Mouse (Mus musculus) G1E-ER4 (cell line): ENCODE data around the gene Ldah. TPM values are rescaled to one million over a fixed set of nuclear protein-coding genes. Genes with fewer than 3 reads are reported as not detected.

Source experiments
- GATA1 ChIP-seq: IDR thresholded peaks from one replicate; pipeline ENCODE4 v1.8.0; 2012; ENCODE audit warnings: low read length, inconsistent platforms
- polyA plus RNA-seq: library from polyadenylated mRNA; stranded (reverse); fragments of >175 nt; gene quantifications from 2 replicates; pipeline ENCODE4 v1.2.3, GENCODE M21; 2012

The Ldah gene
- polyA plus RNA-seq, 1 experiment = not detected

DNA sequence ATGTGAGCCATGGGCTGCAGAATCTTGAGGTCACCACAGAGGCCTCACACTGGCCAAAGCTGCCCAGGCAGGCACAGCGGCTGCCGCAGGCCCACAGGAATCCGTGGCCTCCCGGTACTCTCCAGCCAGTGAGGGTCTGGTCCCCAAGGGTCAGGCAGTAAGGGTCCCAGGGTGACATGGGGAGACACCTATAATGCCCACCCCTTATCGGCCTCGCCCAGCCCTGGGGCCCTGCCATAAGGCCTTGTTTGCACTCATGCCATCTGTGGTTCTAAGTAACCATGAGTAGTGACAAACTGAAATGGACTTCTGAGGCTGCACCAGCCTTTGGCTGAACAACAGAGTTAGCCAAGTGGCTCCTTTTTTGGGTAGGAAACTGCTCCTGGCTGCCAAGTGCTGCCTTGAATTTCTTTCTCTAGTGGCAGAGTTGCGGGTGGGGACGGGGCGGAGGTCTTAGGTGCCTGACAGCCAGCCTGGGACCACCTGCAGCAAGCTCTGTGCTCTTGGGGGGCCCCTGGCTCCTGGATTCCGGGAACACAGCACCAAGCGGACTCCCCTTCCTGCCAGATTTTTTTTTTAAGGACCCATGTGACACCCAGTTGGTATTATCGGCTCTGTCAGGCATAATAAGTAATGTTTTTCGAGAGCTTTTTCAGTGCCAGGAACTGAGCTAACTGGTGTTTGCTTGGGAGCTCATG is 117.5 kb downstream of the Ldah start:
- TF ChIP-seq GATA1 = no peak

- no peak for TF ChIP-seq GATA1
Measured at GRCm38 (mm10) chr12:8325943-8326522, 118.1 kb downstream of the Ldah start.

DNA sequence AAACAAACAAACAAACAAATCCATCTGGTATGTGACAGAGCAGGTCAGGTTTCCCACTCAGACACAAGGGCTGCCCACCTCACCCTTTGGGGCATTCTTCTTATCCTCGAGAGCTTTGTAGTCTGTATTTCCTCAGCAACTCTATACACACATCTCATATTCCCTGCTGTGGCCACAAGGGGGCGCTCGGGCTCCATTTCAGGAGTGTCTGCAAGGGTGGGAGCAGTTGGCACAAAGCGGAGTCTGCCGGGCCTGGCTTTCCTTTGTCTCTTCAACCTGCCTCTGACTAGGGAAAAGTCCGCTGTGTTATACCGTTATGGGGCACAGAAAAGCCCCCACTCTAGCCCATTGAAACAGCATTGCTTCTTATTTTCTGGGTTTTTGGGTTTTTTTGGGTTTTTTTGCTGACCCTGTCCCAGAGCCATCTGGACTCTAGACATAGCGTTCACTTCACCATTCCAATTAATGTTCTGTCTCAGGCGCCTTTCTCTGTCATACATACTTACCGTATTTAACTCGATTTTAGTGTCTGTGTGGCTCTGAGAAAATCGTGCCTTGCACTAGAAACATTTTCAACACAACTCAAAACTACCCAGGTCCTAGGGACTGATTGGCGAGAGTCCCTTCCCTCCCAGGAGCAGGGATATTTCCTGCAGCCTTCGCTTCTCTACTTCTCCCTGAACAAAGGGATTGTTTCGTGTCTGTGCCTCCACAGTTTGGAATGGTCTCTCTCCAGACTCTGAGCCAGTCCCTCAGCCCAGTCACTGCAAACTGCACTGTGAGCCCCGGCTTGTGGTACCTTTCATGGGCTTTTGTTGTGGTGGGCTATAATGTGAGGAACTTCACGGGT is 119.1 kb downstream of the Ldah start:
- no peak for TF ChIP-seq GATA1

DNA sequence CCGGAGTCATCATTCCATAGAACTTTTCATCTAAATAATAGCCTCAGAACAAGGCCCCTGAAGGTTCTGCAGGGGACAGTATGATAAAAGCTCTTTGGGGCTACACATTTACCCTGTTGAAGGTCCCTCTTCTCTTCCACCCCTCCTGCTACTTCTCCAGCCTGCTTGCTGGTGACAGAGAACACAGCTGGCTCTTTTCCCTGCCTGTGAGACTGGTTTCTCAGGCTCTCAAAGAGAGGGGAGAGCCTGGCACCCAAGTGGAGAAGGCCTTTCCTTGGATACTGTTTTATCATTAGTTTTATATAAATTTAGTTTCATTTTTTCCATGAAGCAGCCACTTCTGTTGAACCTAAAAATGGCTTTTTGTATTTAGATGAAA is 119.8 kb downstream of the Ldah start:
- TF ChIP-seq GATA1 = no peak

DNA sequence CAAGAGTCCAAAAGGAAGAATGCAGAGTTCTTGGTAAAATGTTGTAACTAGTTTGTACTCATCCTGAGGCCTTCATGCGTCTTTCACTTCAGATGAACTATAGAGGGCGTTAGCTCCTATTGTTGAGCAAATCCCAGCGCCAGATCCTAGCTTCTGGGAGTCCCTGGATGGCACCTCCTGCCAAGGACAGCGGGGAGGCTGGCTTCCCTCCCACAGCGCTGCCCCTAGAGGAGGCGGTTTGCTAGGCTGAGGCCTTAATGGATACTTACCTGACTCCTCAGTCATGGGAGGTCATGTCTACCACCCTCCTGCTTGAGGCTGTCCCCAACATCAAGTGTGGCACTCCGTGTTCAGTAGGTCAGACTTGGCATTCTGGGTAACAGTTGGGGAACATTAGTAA is 121.3 kb downstream of the Ldah start:
- TF ChIP-seq GATA1 = no peak

- TF ChIP-seq GATA1 = no peak
Measured at GRCm38 (mm10) chr12:8331489-8332173, 123.7 kb downstream of the Ldah start.

GRCm38 (mm10) chr12:8332174-8332542 is 124.3 kb downstream of the Ldah start:
- no peak for TF ChIP-seq GATA1

DNA sequence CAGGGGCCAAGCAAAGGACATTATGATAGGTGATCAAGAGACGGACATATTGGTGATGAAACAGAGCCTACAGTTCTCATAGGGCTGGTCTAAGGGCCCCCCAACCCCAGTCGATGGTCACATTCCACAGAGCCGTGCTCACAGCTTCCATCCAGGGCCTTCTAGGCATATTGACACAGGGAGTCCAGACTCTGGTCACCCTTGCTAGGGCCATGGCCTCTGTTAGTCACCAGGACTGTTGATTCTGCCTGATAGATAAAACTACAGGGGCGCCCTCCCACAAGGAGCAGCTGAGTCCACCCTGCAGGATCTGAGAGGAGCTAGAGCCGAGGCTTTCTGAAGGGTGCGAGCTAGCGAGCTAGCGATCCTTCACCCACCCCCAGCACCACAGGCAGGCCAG is 125.7 kb downstream of the Ldah start:
- no peak for TF ChIP-seq GATA1

GRCm38 (mm10) chr12:8334261-8334660 is 126.4 kb downstream of the Ldah start:
- TF ChIP-seq GATA1 = no peak

Other genes with a start within 250 kb of the Ldah start
- gene Apob, start 230.5 kb upstream of the Ldah start, polyA plus RNA-seq = not detected in 2 replicates
- gene Gdf7, start 93.8 kb downstream of the Ldah start, polyA plus RNA-seq = not detected in 2 replicates
- gene Hs1bp3, start 105.3 kb downstream of the Ldah start, polyA plus RNA-seq = 12.1 and 19.5 TPM in 2 replicates